Mouse (Mus musculus) left cerebral cortex, postnatal 36 days (tissue): Measurements from ENCODE around the gene Aldh3b1. TPM values are rescaled to one million over a fixed set of nuclear protein-coding genes. Genes with fewer than 3 reads are reported as not detected.
"Not testable (repeated sequence)": the region's sequence is repeated elsewhere in the genome, so short reads cannot be mapped to it uniquely, and the experiment has no call there.

Experiments used
- DNase-seq, 2 experiments: peaks; one replicate each; pipeline ENCODE4 v3.0.0; 2021 to 2022; ENCODE audit warnings: low spot score in 2 of 2, mixed read lengths in 1 of 2
- intact Hi-C: fragments of 180-260 bp; cut with DNase I; formaldehyde crosslinking; loops from one replicate; pipeline ENCODE4 v1.15.1; 2025
- total RNA-seq, 2 experiments: library from RNA; stranded (reverse); gene quantifications; 2 replicates each; pipeline ENCODE4 v1.2.3; 2021

Gene Aldh3b1
- total RNA-seq = 1 to 10 TPM; 2.6 to 3.8 TPM

- intact Hi-C loops = no loop called here
- DNase-seq = peak in 1 of 2 experiments; percentile 56
These were observed at the start of gene Aldh3b1 for GRCm38 (mm10) chr19:3929211-3929941. Gene Aldh3b1 (minus strand): TSS chr19:3929808.

GRCm38 (mm10) chr19:3975866-3976265 lies 46.3 kb upstream of the Aldh3b1 start:
- intact Hi-C loops = no loop called here
- DNase-seq = no peak

GRCm38 (mm10) chr19:3974608-3975007 lies 45.0 kb upstream of the Aldh3b1 start:
- intact Hi-C loops, DNase-seq: not testable (repeated sequence)

GRCm38 (mm10) chr19:3972229-3972628 lies 42.6 kb upstream of the Aldh3b1 start, which contains the start of gene Aldh3b2:
Gene Aldh3b2 (plus strand): TSS chr19:3972328.
- intact Hi-C loops = no loop called here
- no peak for DNase-seq

GRCm38 (mm10) chr19:3967258-3967657 lies 37.6 kb upstream of the Aldh3b1 start:
- intact Hi-C loops = no loop called here
- DNase-seq = no peak

- intact Hi-C loops = no loop called here
- DNase-seq = no peak
These were observed 36.9 kb upstream of the Aldh3b1 start for GRCm38 (mm10) chr19:3966330-3967075.

GRCm38 (mm10) chr19:3964030-3964429 lies 34.4 kb upstream of the Aldh3b1 start:
- DNase-seq = no peak
- intact Hi-C loops = no loop called here

GRCm38 (mm10) chr19:3962469-3962868 lies 32.9 kb upstream of the Aldh3b1 start:
- intact Hi-C loops = no loop called here
- DNase-seq = no peak

GRCm38 (mm10) chr19:3961805-3962204 lies 32.2 kb upstream of the Aldh3b1 start:
- DNase-seq, intact Hi-C loops: not testable (repeated sequence)

- DNase-seq = no peak
- intact Hi-C loops = no loop called here
These were observed 30.6 kb upstream of the Aldh3b1 start for GRCm38 (mm10) chr19:3960211-3960610.

- DNase-seq = no peak
- intact Hi-C loops = no loop called here
These were observed 29.4 kb upstream of the Aldh3b1 start for GRCm38 (mm10) chr19:3959030-3959429.

GRCm38 (mm10) chr19:3958470-3958869 lies 28.9 kb upstream of the Aldh3b1 start, which contains the start of gene Aldh3b3:
Gene Aldh3b3 (plus strand): TSS chr19:3958645.
- intact Hi-C loops = no loop called here
- no peak for DNase-seq

GRCm38 (mm10) chr19:3957296-3958036 lies 27.9 kb upstream of the Aldh3b1 start:
- intact Hi-C loops, DNase-seq: not testable (repeated sequence)

- intact Hi-C loops = no loop called here
- DNase-seq = no peak
These were observed 26.2 kb upstream of the Aldh3b1 start for GRCm38 (mm10) chr19:3955804-3956203.

- no peak for DNase-seq
- intact Hi-C loops = no loop called here
These were observed 25.4 kb upstream of the Aldh3b1 start for GRCm38 (mm10) chr19:3955033-3955432.

- intact Hi-C loops = no loop called here
- no peak for DNase-seq
These were observed 22.5 kb upstream of the Aldh3b1 start for GRCm38 (mm10) chr19:3952099-3952498.

- intact Hi-C loops = no loop called here
- DNase-seq = no peak
These were observed 21.9 kb upstream of the Aldh3b1 start for GRCm38 (mm10) chr19:3951461-3951860.

- intact Hi-C loops = no loop called here
- no peak for DNase-seq
These were observed 20.7 kb upstream of the Aldh3b1 start for GRCm38 (mm10) chr19:3950331-3950730.

- intact Hi-C loops = loop anchor here (5.0 kb wide), 1 partner anchor 34 kb away; no protein-coding TSS in a partner anchor
- DNase-seq = no peak
These were observed 18.9 kb upstream of the Aldh3b1 start for GRCm38 (mm10) chr19:3948546-3948945.

GRCm38 (mm10) chr19:3947813-3948212 lies 18.2 kb upstream of the Aldh3b1 start:
- no peak for DNase-seq
- intact Hi-C loops = loop anchor here (5.0 kb wide), 1 partner anchor 34 kb away; no protein-coding TSS in a partner anchor
